Mouse (Mus musculus) A20 (cell line): ENCODE measurements around the gene Ndufs8.

Experiments used
- DNase-seq: peaks from one replicate; pipeline ENCODE4 v3.0.0-alpha.2; 2011; ENCODE audit warnings: low read depth, low spot score

The Ndufs8 gene

DNA sequence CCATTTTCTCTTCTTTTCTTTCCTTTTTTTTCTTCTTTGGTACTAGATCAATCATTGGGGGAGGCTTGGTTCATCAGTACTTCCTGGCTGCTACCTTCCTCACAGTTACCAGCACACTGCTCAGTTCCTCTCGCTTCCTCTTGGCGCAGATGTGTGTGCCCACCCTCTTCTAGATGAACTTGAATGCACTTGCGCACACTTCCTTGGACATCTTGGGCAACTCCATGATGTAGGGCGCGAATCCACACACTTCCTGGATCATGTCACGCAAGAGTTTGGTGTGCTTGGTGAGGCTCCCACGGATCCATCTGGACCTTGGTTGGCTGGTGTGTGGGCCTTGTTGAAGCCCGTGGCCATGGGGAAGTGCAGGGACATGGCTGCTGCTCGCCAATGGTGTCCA, 19.1 kb upstream of the Ndufs8 start:
- peak; percentile 86 for DNase-seq

DNA sequence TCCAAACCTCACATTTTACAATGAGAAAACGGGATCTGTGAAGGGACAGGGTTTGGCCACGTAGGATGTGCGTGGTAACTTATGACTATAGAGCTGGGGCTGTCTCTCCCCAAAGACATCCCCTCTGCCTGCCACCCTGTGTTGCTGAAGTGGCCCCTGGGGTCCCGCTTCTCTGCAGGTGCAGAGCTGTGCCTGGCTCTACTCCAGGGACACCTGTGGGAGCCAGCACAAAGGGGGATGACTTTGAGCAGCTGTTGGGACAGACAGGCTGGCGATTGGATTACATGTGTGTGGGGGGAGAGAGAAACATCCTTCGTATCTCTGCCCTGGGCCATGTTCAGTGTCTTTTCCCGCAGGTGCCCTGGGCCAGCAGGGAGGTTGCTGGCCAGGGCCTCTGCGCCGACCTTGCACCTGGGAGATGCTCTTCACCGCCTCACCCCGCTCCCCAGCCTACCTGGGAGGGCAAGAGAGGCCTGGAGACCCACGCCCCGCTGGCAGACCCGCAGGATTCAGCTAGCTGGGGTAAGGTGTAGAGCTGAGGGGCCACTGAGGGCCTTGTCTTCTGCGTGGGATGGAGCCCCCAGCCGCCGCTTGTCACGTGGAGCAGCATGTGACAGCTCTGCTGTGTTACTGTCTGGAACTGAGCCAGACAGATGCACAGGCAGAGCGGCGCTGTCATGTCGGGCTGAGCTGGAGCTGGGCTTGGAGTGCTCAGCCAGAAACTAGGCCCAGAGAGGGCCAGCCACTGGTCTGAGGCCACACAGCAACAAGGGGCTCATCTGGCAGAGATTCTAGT, 17.9 kb upstream of the Ndufs8 start:
- DNase-seq = peak; percentile 65

DNA sequence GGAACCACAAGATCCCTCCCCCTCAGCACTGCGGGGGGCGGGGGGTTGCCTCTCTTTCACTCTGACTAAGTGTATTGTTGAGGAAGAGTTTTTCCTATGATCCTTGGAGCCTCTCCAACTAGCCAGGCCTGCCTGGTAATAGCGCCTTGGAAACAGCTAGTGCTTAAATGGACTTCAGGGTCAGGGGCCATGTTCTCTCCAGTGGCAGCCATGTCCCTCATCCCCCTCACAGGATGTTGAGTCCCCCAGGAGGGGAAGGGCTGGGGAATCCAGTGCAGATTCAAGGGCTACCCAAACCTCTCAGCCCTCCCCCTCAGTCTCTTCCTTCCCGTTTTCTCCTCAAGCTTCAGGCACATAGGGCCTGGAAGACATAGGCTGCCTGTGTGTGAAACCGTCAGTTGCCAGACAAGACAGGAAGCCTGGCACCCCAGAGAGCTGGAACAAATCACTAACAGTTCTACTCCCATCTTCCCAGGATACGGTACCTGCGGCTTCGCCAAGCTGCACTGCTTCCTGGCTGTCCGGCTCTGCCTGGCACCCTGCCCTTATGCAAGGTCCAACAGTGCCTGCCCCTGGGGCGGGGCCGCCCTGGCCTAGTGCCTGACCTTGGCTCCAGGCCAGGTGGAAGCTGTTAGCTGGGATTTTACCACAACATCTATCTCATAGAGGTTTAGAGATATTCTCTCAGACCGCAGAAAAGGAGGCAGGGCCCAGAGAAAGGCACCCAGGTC, 16.8 kb upstream of the Ndufs8 start, which contains the start of gene Aldh3b1:
TSS of gene Aldh3b1 (minus strand) at position 598 of the 731 bp plus-strand sequence.
- DNase-seq = no peak

DNA sequence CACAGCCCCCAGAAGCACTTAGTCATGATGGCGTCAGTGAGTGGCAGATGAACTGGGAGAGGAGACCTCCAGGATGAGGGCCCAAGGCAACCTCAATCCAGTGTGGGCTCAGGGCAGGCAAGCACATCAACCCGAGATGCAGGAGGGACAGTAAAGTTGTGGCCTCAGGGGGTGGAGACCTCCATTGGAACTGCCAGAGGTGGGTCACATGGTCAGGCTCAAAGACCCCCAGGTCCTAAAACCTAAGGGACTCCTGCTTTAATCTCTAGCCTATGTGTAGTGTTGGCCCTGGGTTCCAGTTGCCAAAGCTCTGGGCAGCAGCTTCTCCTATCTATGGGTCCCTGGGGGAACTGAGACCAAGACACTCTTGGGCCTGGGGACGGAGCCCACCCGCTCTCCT, 16.2 kb upstream of the Ndufs8 start:
- no peak for DNase-seq

DNA sequence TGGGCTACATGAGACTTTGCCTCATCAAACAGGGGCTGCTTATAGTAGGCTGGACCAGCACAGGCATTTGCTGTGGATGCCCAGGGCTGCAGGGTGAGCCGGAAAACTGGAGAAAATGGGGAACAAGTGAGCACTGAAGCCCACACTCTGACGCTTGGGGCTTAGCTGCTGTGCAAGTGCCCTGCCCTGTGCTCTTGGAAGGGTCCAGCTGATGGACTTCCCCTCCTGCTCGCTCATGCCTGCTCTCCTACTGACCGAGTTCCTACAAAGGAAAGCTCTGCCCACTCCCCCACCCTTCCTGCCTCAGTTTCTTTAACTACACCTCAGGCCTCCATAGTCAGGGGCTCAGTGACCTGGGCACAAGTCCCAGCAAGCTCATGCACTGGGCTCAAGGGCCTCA, 15.4 kb upstream of the Ndufs8 start:
- DNase-seq = no peak

DNA sequence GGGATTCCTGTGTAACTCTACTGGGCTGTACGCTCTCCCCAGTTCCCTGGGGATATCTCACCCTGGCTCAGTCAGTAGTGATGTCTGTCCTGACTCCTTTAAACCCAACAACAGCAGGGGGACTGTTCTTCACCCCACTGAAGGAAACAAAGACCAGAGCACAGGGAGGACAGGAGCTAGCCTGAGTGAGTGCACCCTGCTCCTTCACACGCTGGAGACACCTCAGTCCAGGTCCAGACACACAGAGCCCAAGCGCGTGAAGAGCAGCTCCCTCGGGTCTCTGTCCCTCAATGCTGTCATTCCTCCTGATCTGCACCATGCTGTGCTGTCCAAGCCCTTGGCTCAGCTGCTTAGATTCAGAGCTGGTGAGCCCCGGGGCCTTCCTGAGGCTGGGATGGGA, 14.1 kb upstream of the Ndufs8 start:
- DNase-seq = no peak

DNA sequence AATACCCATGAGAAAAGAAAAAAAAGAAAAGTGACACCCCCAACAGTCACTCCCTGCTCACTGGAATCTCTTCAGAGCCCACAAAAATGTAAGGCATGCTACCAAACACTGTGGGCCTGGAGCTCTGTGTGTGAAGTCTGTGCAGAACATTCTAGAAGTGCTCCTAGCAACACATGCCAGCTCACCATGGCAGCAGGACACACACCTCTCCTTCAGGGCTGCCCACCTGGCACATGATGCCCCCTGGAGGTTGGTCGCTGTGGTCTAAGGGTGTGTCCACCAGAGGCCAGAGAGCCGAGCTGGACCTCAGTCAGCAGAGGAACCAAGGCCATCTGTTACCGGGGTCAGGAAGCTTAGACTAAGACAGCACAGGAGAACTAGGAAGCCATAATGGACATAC, 13.7 kb upstream of the Ndufs8 start:
- no peak for DNase-seq

DNA sequence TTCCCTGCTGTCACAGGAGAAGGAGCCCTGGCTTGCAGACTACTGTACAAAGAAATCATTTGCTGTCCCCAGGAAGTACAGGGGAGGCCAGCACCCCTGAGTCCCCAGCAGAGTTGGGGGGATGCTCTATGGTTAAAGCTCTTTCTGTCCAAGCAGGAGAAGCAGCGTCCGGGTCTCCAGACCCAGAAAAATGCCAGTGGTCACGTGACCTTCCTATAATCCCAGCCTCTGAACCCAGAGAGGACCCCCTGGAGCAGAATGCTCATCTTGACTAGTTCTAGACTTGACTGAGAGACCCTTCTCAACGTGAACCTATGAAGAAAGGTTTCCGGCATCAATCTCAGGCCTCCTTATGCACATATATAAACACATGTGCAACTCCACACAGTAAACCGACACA, 13.3 kb upstream of the Ndufs8 start:
- DNase-seq = no peak

DNA sequence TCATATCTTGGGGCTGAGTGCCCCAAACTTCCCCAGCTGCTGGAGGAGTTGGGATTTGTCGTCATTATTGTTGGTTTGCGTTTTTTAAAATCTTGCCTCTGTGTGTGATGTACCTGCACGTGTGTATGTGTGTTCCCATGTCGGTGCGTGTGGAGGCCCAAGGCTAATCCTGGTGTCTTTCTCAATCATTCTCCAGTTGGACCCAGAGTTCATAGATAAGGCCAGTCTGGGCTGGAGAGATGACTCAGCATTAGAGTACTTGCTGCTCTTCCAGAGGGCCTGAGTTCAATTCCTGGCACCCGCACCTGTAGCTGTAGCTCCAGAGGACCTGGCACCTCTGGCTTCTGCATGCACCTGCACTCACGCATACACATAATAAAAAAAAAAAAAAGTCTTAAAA, 12.3 kb upstream of the Ndufs8 start:
- no peak for DNase-seq

DNA sequence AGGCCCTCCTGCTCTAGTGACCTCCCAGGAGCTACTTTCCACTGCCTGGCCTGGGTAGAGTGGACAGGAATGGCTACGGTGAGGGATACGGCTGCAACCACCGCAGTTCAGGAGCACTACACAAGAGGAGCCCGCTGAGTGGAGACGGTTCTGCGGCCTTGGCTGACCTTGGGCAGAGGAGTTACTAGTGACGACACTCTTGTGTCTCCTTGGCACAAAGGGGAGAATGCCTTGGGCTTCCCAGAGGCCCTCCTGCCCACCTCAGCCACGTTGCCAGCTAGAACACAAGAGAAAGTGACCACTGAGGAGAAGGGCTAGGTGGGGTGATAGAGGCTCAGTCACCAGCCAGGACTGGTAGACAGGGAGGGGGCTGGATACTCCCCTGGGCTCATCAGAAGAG, 11.6 kb upstream of the Ndufs8 start:
- DNase-seq = no peak

DNA sequence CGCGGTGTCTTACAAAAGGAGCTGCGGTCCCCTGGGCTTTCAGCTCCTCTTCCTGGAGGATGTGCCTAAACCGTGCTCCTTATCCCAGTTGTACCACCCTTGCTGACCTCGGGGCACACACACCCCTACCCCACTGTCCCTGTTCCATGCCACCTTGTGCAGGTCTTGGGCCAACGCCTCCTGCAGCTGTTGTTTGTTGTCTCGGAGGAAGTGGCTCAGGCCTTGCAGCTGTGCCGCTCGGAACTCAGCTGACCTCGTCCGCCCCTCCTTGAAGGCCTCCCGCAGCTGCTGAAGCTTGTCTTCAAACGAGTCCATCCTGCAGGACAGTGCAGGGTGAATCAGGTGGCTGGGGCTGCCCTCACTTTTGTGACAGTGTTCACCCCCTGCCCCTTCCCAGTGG, 11.0 kb upstream of the Ndufs8 start:
- peak; percentile 89 for DNase-seq

DNA sequence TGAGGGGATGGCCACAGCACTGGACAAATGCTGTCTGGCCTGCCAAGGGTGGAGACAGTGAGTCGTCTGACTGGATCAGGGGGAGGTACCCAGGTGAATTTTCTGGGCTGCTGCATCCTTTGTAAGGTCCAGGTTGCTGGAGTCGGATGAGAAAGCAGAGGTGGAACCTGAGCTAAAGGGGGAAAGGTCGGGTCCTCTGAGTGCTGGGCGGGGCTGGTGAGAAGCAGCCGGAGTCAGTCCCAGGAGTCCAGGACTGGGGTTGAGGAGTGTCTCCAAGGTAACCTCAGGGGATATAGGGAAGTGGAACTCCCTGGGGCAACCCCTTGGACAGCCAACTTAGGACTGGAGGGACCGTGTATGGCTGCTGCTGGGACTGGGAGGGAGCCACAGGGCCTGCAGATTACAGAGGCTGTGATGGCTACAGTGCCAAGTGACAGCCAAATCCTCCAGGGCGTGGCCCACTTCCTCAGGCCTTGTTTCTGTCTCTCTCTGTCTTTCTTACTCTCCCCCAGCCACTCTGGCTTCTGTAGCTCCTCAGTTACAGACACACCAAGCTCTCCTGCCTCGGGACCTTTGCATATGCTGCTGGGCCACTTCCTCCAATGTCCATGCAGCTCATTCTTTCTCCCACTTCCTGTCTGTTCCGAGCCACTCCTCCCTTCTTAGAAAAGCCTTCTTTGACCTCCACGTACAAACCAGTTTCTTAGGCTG, 10.2 kb upstream of the Ndufs8 start:
- DNase-seq = peak; percentile 83

DNA sequence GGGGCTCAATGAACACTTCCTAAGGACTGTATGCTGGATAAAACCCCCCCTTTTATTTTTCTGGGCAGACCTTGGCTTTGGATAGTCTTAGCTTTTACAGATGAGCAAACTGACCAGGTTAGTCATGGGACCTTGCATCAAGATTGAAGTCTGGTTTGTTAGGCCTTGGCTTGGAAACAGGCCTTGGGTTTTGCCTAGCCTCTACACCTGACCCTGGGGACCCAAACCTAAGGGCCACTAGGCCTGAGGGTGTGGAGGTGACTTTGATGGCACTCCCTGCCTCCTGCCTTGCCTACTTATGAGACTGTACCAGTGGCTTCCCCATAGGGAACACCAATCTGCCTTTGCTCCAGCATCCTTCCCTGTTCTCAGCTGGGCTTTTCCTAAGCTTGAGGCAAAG, 7.4 kb upstream of the Ndufs8 start:
- no peak for DNase-seq

DNA sequence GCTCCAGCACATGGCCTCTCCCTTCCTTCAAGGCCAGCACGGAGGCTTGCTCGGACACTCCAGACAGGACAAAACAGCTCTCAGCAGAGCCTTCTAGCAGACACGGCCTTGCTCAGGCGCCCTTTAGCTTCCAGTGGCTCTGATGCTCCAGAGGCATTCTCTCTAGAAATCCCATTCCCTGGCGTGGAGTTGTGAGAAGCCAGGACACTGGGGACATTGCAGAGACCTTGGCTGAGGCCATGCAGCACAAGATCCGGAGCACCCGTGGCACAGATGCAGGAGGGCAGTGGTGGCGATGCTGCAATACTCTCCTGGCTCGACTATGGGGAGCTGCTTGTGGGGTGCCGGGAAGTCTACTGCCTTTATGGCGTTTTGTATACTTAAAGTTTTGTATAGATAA, 4.2 kb upstream of the Ndufs8 start:
- DNase-seq = no peak

DNA sequence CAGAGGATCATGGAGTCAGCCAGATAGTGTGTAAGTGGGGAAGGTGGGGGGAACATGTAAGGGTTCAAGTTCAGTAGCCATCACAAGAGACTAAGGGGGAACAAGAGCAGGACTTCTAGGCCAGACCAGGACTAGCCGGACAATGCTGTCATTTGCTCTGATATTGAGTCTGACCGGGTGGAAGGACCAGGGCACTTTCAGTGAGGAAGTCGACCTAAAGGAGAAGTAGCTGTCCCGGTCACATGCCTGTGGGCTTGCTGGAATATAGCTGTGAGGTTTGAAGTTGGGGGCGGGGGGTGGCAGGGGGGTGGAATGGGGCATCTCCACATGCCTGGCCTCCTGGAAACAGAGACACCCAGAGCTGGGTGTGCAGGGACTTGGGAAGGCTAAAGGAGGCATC, 2.0 kb upstream of the Ndufs8 start:
- DNase-seq = no peak

DNA sequence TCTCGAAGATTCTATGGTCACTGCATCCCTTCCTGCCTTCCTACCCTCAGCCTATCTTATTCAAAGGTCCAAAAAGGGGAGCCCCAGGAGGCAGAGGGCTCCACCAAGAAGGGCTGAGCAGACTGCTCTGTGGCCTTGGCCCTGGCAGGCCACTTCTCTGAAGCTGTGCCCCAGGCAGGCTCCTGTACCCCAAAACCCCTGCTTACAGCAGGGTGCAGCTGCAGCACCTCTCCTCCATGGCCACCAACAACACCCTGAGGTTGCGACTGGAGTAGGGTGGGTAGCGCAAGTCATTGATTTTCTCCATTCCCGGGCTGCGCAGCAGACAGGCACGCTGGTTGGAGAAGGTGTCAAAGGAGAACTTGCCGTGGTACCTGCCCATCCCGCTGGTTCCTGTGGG, 1.1 kb upstream of the Ndufs8 start:
- peak; percentile 49 for DNase-seq

DNA sequence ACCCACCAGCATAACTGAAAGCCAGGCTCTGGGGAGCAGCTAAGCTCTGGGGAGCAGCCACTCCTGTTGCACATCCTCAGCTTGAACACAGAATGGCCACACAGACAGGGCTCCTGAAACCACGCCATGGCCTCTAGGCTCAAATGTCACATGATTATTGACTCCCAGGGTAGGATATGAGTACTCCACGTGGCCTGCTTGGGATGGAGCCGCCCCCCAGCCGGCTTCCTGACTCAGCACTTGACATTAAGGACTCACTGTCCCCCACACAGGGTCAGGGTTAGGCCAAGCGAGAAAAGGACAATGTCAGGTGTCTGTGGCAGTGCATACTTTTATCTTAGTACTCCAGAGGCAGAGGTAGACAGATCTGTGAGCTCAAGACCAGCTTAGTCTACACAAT, 2.4 kb downstream of the Ndufs8 start:
- DNase-seq = no peak

DNA sequence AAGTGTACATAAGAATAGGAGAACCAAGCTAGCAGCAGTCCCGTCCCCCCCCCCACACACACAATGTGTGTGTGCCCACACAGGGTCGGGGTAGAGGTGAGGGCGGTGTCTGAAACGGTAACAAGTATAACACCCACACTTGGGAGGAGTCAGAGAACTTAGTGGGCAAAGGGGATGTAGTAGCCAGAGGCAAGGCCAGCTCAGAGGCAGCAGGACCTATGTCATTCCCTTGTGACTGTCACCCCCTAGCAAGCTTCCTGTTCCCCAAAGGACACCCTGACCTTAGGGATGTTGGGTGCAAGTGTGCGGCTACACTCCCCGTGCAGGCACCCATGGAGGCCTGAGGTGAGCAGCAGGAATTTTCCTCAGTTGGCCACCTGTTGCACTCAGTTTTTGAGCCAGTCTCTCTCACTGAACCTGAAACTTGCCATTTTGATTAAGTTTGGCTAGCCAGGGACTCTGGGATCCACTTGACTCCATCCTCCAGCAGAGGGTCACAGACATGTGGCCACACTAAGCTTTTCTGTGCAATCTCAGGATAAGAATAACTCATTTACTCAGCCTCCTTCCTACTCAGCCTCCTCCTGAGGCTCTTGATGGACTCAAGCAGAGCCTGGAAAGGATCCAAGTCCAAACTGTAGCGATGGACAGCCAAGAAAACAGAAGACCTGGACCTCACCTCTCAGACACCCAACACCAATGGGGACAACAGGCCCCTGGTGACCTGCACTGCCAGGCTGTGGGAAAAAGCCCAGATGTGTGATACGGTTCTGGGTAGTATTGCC, 4.5 kb downstream of the Ndufs8 start:
- no peak for DNase-seq

DNA sequence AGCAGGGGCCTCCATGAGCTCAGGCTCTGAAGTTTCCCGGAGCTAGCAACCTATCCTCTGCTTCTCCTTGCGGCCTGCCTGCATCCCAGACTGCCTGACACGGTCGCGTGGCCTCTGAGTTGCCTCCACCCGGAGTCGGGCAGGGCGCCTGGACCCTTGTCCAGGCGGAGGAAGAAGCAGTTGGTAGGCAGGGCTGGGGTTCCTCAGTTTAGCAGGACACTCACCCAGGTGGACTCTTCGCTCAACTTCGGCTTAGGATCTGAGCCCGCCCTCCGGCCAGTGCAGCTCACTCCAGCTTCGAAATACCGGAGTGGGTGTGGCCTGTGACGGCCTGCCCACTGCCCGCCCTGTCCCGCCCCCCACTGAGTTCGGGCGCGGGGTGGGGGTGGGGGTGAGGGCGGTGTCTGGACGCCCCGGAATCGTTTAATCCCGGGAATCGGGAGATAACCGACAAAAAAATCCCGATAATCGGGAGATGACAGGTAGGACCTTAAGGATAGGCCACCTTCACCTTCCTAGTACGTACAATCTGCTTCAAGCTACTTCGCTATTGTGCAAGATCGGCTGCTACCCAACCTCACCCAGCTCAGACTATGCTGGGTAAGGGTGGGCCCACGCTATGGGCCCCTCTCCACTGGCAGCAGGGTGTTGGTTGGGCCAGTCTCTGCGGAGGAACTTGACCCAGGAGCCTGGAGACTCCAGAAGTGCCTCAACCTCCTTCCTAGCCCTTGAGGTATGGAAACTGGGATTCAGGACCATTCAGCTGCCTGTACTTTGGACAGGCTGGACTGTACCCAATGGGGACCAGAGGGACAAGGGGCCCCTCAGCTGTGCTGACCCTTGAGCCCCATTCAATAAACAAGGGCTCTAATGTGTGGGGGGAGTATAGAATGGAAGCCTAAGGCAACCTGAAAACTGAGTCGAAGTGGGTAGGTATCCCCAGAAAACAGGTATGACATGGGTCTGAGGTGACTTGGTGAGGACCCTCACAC, 5.5 kb downstream of the Ndufs8 start, which contains the start of gene Tcirg1:
TSS of gene Tcirg1 (minus strand) at position 339 of the 992 bp plus-strand sequence.
- DNase-seq = peak; percentile 89

DNA sequence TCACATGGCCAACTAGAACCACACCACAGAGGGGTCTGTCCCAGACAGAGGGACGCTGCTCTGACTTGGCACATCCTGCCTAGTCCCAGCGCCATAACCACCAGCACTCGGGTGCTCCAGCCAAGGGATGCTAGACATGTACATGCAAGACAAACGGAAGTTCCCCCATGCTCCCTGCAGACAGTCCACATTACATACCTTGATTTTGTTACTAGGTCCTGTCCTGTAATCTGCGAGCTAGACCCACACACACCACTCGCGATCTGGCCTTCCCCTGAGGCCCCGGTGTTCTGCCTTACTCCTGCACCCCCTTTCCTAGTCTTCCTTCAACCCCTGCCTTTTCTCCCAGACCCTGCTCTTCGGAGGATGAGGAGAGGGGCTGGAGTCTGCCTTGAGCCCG, 6.2 kb downstream of the Ndufs8 start:
- DNase-seq = peak; percentile 58
